Mouse (Mus musculus) gastrocnemius, postnatal 25 days (tissue): ENCODE results near the gene Hps6. TPM values are rescaled to one million over a fixed set of nuclear protein-coding genes. Genes with fewer than 3 reads are reported as not detected.

Source experiments
- DNase-seq: peaks from one replicate; pipeline ENCODE4 v3.0.0; 2022
- total RNA-seq, 2 experiments: library from RNA; stranded (reverse); gene quantifications; 1 replicate in 1 of 2; 2 replicates in 1 of 2; pipeline ENCODE4 v1.2.3; 2021

Hps6 gene
- total RNA-seq, 2 experiments from 2014 or later: 2.7 to 3.9 TPM

- no peak for DNase-seq
These were observed 26.3 kb downstream of the Hps6 start for GRCm38 (mm10) chr19:46029652-46030051.

GRCm38 (mm10) chr19:46030196-46030983 lies 27.1 kb downstream of the Hps6 start:
- DNase-seq: no peak

- DNase-seq: no peak
These were observed 28.6 kb downstream of the Hps6 start for GRCm38 (mm10) chr19:46031689-46032432.

- no peak for DNase-seq
These were observed 29.6 kb downstream of the Hps6 start for GRCm38 (mm10) chr19:46032731-46033510.

- DNase-seq: no peak
These were observed 30.6 kb downstream of the Hps6 start for GRCm38 (mm10) chr19:46033911-46034310.

- DNase-seq: no peak
These were observed 32.7 kb downstream of the Hps6 start for GRCm38 (mm10) chr19:46035971-46036370.

GRCm38 (mm10) chr19:46036477-46037242 lies 33.4 kb downstream of the Hps6 start:
- DNase-seq: no peak

- no peak for DNase-seq
These were observed 34.1 kb downstream of the Hps6 start for GRCm38 (mm10) chr19:46037243-46037924.

GRCm38 (mm10) chr19:46037925-46038850 lies 34.9 kb downstream of the Hps6 start:
- DNase-seq: no peak

GRCm38 (mm10) chr19:46038851-46039260 lies 35.5 kb downstream of the Hps6 start:
- no peak for DNase-seq

- peak; percentile 92 for DNase-seq
These were observed 36.2 kb downstream of the Hps6 start for GRCm38 (mm10) chr19:46039478-46039877.

- no peak for DNase-seq
These were observed 37.0 kb downstream of the Hps6 start for GRCm38 (mm10) chr19:46040149-46040902.

- no peak for DNase-seq
These were observed 38.1 kb downstream of the Hps6 start for GRCm38 (mm10) chr19:46041299-46041932.

GRCm38 (mm10) chr19:46041933-46042475 lies 38.7 kb downstream of the Hps6 start:
- DNase-seq: peak; percentile 72

GRCm38 (mm10) chr19:46042476-46043011 lies 39.2 kb downstream of the Hps6 start:
- DNase-seq: no peak

- DNase-seq: peak; percentile 46
These were observed 40.1 kb downstream of the Hps6 start for GRCm38 (mm10) chr19:46043380-46043779.

GRCm38 (mm10) chr19:46044271-46044992 lies 41.1 kb downstream of the Hps6 start, which contains the start of gene Pprc1:
TSS of gene Pprc1 (plus strand) at chr19:46044886.
- DNase-seq: peak; percentile 70
